Mouse (Mus musculus): ENCODE measurements around the gene Rplp1. TPM values are rescaled to one million over a fixed set of nuclear protein-coding genes. Genes with fewer than 3 reads are reported as not detected.

Gene Rplp1
- total RNA-seq, 1 experiment from 2014 or later, result 1,424 TPM

GRCm38 (mm10) chr9:61915393-61916005, 1.2 kb upstream of the Rplp1 start:
- no peak for ATAC-seq (ENCODE audit: extremely low read depth, insufficient number of reproducible peaks, low FRiP score, poor library complexity, severe bottlenecking)

- ATAC-seq (ENCODE audit: extremely low read depth, insufficient number of reproducible peaks, low FRiP score, poor library complexity, severe bottlenecking), result no peak
Measured at GRCm38 (mm10) chr9:61914917-61915300, 567 bp upstream of the Rplp1 start.

GRCm38 (mm10) chr9:61911300-61912128, 2.8 kb downstream of the Rplp1 start:
- no peak for ATAC-seq (ENCODE audit: extremely low read depth, insufficient number of reproducible peaks, low FRiP score, poor library complexity, severe bottlenecking)

GRCm38 (mm10) chr9:61910526-61911256, 3.7 kb downstream of the Rplp1 start:
- ATAC-seq (ENCODE audit: extremely low read depth, insufficient number of reproducible peaks, low FRiP score, poor library complexity, severe bottlenecking), result no peak

- ATAC-seq (ENCODE audit: extremely low read depth, insufficient number of reproducible peaks, low FRiP score, poor library complexity, severe bottlenecking), result no peak
Measured at GRCm38 (mm10) chr9:61909633-61910032, 4.7 kb downstream of the Rplp1 start.

GRCm38 (mm10) chr9:61908832-61909407, 5.4 kb downstream of the Rplp1 start:
- ATAC-seq (ENCODE audit: extremely low read depth, insufficient number of reproducible peaks, low FRiP score, poor library complexity, severe bottlenecking), result no peak

GRCm38 (mm10) chr9:61908341-61908740, 6.0 kb downstream of the Rplp1 start:
- no peak for ATAC-seq (ENCODE audit: extremely low read depth, insufficient number of reproducible peaks, low FRiP score, poor library complexity, severe bottlenecking)

GRCm38 (mm10) chr9:61907621-61908295, 6.6 kb downstream of the Rplp1 start:
- ATAC-seq (ENCODE audit: extremely low read depth, insufficient number of reproducible peaks, low FRiP score, poor library complexity, severe bottlenecking), result no peak

- ATAC-seq (ENCODE audit: extremely low read depth, insufficient number of reproducible peaks, low FRiP score, poor library complexity, severe bottlenecking), result peak; percentile 60; the same call in 1 of the 2 replicates
Measured at GRCm38 (mm10) chr9:61906912-61907311, 7.4 kb downstream of the Rplp1 start.

- no peak for ATAC-seq (ENCODE audit: extremely low read depth, insufficient number of reproducible peaks, low FRiP score, poor library complexity, severe bottlenecking)
Measured at GRCm38 (mm10) chr9:61905576-61905975, 8.8 kb downstream of the Rplp1 start.

GRCm38 (mm10) chr9:61904201-61904600, 10.1 kb downstream of the Rplp1 start:
- ATAC-seq (ENCODE audit: extremely low read depth, insufficient number of reproducible peaks, low FRiP score, poor library complexity, severe bottlenecking), result no peak

- ATAC-seq (ENCODE audit: extremely low read depth, insufficient number of reproducible peaks, low FRiP score, poor library complexity, severe bottlenecking), result no peak
Measured at GRCm38 (mm10) chr9:61902445-61902844, 11.9 kb downstream of the Rplp1 start.

GRCm38 (mm10) chr9:61901574-61901973, 12.8 kb downstream of the Rplp1 start:
- ATAC-seq (ENCODE audit: extremely low read depth, insufficient number of reproducible peaks, low FRiP score, poor library complexity, severe bottlenecking), result no peak; the same call in 1 of the 2 replicates

- ATAC-seq (ENCODE audit: extremely low read depth, insufficient number of reproducible peaks, low FRiP score, poor library complexity, severe bottlenecking), result peak; percentile 51; the same call in 1 of the 2 replicates
Measured at GRCm38 (mm10) chr9:61899804-61900203, 14.5 kb downstream of the Rplp1 start.

GRCm38 (mm10) chr9:61898401-61898800, 15.9 kb downstream of the Rplp1 start:
- no peak; the same call in 1 of the 2 replicates for ATAC-seq (ENCODE audit: extremely low read depth, insufficient number of reproducible peaks, low FRiP score, poor library complexity, severe bottlenecking)

- no peak for ATAC-seq (ENCODE audit: extremely low read depth, insufficient number of reproducible peaks, low FRiP score, poor library complexity, severe bottlenecking)
Measured at GRCm38 (mm10) chr9:61895014-61895413, 19.3 kb downstream of the Rplp1 start.

- ATAC-seq (ENCODE audit: extremely low read depth, insufficient number of reproducible peaks, low FRiP score, poor library complexity, severe bottlenecking), result no peak
Measured at GRCm38 (mm10) chr9:61889855-61890254, 24.5 kb downstream of the Rplp1 start.

- no peak for ATAC-seq (ENCODE audit: extremely low read depth, insufficient number of reproducible peaks, low FRiP score, poor library complexity, severe bottlenecking)
Measured at GRCm38 (mm10) chr9:61887661-61888379, 26.5 kb downstream of the Rplp1 start.
